Mouse (Mus musculus): ENCODE data around the gene Fkbp14.

DNA sequence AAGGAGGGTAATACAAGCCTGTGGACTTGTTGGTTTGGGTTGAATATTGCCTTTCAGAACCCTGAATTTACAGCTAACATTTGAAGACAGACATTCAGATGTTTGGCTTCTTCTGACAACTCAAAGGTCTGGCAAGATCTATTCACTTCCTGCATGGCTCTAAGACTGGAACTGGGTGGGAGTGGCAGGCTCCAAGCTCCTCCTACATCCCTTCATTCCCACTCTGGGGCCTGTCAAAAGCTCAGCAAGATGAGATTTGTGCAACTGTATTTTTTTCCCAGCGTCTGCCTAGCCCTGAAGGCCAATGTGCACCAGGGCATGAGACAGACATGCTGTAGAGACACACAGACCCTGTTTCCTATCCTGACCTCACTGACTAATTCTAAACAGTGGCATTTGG lies 41.3 kb downstream of the Fkbp14 start:
- TF ChIP-seq GATA1 (IDR thresholded peaks at IDR 0.05; ENCODE audit: borderline replicate concordance, low read length) (no peak), FLI1 (IDR thresholded peaks at IDR 0.05; ENCODE audit: low read length) (no peak)

Data from megakaryocyte, embryonic 14.5 days (primary cell).